Mouse (Mus musculus): ENCODE results near the gene Fscn1.

DNA sequence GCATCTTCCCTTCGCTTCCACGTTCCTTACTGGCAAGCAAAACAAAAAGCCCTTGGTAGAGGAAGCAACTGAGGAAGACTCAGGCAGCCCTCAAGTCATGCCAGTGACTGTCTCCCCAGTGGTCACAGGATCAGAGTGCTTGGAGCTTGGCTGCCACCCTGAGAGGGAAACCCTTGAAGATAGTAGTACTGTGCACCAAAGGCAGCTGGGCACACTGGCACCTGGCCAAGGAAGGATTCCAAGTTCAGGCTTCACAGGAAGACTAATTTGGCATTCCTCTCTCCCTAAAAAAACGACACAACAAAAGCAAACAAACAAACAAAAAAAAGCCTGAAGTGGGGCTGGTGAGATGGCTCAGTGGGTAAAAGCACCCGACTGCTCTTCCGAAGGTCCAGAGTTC is 28.4 kb downstream of the Fscn1 start:
- TF ChIP-seq CTCF (IDR thresholded peaks at IDR 0.05; ENCODE audit: control insufficient read depth, insufficient read depth, insufficient replicate concordance, low read depth, low read length) (no peak), POLR2A (IDR thresholded peaks at IDR 0.05; ENCODE audit: control insufficient read depth, low read depth, low read length) (no peak)
